Mouse (Mus musculus): ENCODE data around the gene Nsun2.
"Not testable (repeated sequence)": the region's sequence is repeated elsewhere in the genome, so short reads cannot be mapped to it uniquely, and the experiment has no call there.

Gene Nsun2

DNA sequence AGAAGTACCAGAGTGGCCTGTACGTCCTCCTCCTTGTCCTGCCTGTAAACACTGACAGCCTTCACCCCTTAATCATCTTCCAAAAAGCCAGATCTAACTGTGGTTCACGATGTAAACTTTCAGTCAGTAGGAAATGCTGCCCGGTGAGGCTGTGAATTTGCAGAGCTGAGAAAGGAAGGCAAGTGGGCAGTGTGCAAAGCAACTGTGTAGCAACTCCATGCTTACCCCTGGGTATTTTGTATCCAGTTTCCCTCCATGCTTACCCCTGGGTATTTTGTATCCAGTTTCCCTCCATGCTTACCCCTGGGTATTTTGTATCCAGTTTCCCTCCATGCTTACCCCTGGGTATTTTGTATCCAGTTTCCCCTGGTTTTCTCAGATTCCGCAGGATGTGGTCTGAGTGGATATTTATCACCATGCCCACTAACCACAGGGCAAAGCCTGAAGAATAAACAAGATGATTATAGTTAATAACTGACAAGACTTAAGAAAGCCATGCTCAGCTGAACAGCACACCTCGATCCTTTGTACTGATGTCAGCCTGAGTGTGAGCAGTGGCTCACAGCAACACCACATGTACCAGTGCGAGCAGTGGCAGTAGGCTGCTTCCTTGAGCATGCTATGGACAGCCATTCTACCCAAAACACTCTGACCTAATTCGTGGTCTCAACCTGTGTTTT, 61.2 kb downstream of the Nsun2 start:
- no peak for DNase-seq

DNA sequence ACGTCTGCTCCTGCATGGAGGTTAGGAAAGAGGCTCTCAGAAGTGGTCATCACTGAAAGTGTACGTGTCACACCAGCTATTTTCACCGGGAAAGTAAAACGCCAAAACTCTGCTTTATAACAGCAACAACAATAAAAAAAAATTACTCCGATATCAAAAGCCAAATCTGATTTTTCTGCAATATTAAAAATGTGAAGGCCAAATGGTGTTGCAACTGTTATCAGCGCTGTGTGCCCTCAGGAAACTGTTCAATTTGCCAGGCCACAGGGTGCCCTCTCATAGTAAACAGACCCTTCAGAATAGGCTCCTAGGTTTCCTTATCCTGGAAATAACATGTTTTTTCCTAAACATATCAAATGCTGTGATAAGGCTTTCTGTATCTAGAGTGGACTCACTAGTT, 62.4 kb downstream of the Nsun2 start:
- DNase-seq, result no peak

- DNase-seq, result no peak
Measured at GRCm38 (mm10) chr13:69596515-69596914, 63.0 kb downstream of the Nsun2 start.

- DNase-seq, result no peak
Measured at GRCm38 (mm10) chr13:69598867-69599266, 65.3 kb downstream of the Nsun2 start.

GRCm38 (mm10) chr13:69600863-69601262, 67.3 kb downstream of the Nsun2 start:
- not testable (repeated sequence) for DNase-seq

DNA sequence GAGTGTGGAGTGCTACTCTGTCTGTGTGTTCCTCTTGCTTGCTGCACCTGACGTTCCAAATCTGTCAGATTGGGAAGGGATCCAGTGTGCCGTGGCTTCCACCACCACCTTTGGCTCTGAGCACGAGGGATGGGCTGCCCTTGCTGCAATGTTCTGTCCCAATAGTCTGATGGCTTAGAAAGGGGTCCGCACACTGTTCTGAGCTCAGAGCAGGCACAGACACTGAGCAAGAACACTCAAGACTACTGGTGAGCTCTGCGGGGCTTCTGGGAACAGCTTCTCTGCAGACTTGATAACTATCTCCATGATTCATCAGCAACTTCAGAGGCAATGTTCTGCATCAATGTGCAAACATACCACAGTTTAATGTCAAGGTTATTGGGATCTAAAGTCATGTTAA, 67.8 kb downstream of the Nsun2 start:
- no peak for DNase-seq

- DNase-seq, result no peak
Measured at GRCm38 (mm10) chr13:69604670-69605069, 71.1 kb downstream of the Nsun2 start.

DNA sequence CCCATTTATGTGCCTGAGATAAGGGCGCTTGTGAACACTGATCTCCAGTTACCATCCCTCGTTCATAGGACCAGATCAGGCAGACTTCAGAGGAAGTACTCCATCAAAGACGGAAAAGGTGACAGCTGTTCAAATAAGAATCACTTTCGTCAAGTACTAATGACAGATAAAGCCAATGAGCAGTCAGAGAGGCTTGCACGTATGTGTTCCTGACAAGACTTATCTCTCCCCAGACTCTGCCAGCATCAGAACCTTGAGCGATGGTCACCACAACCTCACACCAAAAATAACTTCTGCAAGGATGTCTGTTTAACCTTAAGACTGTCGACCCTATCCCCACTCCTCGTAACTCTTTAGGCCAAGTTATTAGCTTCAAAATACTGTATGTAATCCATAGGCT, 75.2 kb downstream of the Nsun2 start:
- DNase-seq, result no peak

- DNase-seq, result no peak
Measured at GRCm38 (mm10) chr13:69610751-69611397, 77.3 kb downstream of the Nsun2 start.

GRCm38 (mm10) chr13:69611398-69612174, 78.0 kb downstream of the Nsun2 start, which contains the start of gene Srd5a1:
Gene Srd5a1 (minus strand): TSS chr13:69611442.
- DNase-seq, result peak; percentile 100

- no peak for DNase-seq
Measured at GRCm38 (mm10) chr13:69612175-69612544, 78.6 kb downstream of the Nsun2 start.

- no peak for DNase-seq
Measured at GRCm38 (mm10) chr13:69616716-69617115, 83.2 kb downstream of the Nsun2 start.

- no peak for DNase-seq
Measured at GRCm38 (mm10) chr13:69623843-69624242, 90.3 kb downstream of the Nsun2 start.

DNA sequence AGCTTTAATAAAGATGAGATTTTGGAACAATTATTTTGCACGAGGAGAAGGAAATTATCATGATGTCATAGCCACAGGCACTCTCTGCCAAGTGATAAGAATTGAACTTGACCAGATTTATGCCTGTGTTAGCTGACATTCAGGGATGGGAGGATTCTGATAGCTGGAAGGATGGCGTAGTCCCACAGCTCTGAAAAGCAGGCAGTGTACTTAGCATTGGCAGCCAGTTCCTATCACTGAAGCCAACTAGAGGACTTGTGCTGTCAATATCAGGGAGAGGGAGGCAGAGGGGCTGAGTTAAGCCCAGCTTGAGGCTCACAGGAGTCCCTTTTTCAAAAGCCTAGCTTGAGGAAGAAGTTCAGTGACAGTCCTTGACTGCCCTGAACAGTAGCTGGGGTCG, 91.0 kb downstream of the Nsun2 start:
- DNase-seq, result no peak

DNA sequence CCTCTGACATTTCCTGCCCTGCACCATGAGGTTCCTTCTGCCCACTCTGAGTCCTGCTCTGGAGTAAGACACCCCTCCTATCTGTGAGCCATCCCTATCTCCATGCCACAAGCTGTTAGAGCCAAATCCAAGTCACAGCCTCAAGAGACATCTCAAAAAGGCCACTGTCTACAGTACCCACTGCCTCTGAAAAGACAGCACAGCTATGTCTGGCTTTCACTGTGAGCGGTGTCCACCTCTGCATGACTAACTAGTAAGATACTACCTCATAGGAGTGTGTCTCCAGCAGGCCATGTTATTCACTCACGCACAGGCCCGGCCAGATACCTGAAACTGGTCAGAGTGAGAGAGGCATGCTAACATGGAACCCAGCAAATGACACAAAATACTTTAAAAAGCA, 94.4 kb downstream of the Nsun2 start:
- peak; percentile 84 for DNase-seq

DNA sequence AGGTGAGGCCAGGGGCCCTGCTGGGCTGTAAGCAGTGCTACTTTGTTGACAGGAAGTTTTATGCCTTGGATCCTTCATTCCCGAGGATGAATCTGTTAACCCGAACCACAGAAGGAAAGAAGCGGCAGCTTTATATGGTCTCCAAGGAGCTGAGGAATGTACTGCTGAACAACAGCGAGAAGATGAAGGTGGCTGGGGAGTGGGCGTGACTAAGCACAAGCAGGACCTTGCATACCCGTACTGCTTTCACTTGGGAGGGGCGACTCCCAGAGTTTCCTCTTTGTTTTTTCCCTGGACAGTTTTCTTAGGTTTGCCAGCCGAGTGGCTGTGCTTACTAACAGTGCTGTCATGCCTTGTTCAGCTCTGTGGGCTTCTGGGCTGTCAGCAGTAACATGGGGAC, 97.0 kb downstream of the Nsun2 start:
- DNase-seq, result peak; percentile 48

GRCm38 (mm10) chr13:69631111-69631510, 97.6 kb downstream of the Nsun2 start:
- DNase-seq, result no peak

DNA sequence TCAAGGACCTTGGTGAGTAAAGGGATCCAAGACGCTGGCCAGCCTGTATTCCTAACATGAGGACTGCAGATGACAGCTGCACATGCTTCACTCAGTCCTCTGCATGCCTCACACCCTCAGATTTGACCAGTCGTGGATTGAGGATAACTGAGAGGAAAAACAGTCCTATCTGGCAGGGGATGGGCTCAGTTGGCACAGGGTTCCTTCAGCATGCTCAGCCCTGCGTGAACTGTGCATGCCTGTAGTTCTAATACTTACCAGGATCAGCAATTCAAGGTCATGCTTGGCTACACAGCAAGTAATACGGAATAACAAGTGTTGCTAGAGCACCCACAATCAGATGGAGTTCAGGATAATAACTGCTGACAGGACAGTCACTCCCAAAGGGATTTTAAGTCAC, 98.1 kb downstream of the Nsun2 start:
- DNase-seq, result peak; percentile 75

GRCm38 (mm10) chr13:69633551-69633950, 100.0 kb downstream of the Nsun2 start:
- peak; percentile 79 for DNase-seq

GRCm38 (mm10) chr13:69633988-69634387, 100.4 kb downstream of the Nsun2 start:
- peak; percentile 23 for DNase-seq

- peak; percentile 82 for DNase-seq
Measured at GRCm38 (mm10) chr13:69635836-69636235, 102.3 kb downstream of the Nsun2 start.

- no peak for DNase-seq
Measured at GRCm38 (mm10) chr13:69636375-69636774, 102.8 kb downstream of the Nsun2 start.

DNA sequence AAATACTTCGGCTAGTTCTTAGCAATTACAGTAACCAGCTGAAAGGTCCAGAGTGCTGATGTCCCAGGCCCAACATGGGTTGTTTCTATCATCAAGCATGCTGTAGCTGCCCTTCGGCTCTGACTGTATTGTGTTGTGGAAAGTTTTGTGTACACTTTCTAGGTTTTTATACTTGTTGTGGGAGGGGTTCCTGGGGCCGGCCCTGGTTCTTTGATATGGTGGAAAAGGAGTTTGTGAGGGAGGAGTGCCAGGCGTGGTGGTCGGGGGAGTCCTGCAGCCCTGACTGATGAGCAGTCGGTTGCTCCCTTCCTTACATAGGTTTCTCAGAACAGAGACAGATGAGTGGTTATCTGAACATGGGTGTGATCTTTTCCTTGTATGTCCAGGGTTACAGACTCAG, 103.3 kb downstream of the Nsun2 start:
- DNase-seq, result peak; percentile 75

DNA sequence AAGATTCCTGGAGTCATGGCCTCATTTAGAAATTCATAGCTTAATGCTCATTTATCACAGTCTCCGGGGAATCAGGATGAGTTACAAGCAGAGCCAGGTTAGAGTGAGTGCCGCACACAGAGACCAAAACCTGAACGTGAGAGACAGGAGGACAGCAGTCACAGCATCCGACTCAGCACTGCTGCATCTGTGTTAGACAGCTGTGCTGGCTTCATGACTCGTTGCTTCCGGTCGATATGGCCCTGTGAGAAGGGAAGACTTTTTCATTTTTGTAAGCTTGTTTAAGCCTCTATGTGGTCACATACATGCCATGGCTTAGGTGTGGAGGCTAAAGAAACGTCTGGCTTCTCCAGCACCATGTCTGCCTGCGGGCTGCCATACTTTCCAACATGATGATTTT, 104.1 kb downstream of the Nsun2 start:
- DNase-seq, result peak; percentile 64
